Mouse (Mus musculus) brain, embryonic 14.5 days (tissue): ENCODE measurements around the gene Stk11.

ENCODE experiments used
- CTCF ChIP-seq: fragments of 200-500 bp; IDR thresholded peaks from 2 replicates; pipeline ENCODE4 v1.5.1; 2012; ENCODE audit warnings: inconsistent platforms, mild to moderate bottlenecking, moderate library complexity, borderline replicate concordance; ENCODE audit not compliant: insufficient read depth, insufficient read length; ENCODE audit errors: extremely low read depth
- POLR2A ChIP-seq: fragments of 200-500 bp; IDR thresholded peaks from 2 replicates; pipeline ENCODE4 v1.6.1; 2012; ENCODE audit warnings: mild to moderate bottlenecking, inconsistent platforms, borderline replicate concordance; ENCODE audit not compliant: poor library complexity, insufficient read depth, insufficient read length, severe bottlenecking; ENCODE audit errors: extremely low read depth

DNA sequence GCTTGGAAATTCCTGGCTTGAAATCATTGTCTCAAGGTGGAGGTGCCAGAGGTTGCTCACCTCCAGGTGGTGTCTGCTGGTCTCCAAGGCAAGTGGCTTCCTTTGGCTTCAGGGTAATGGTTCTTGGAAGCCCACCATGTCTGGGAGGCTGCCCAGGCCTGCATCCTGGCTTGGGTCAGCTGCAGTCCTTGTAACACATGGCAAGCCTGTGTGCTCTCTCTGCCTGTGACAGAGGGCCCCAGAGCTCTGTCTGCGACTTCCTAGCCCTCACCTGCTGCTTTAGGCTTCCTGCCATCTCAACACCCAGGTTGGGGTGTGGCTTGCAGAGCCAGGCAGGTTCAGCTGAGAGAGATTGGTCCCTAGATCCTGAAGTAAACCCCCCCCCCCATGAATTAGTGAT lies 2.1 kb downstream of the Stk11 start:
- TF ChIP-seq CTCF (no peak), POLR2A (no peak)
